Mouse (Mus musculus): ENCODE data around the gene Msl3l2. TPM values are rescaled to one million over a fixed set of nuclear protein-coding genes. Genes with fewer than 3 reads are reported as not detected.

The Msl3l2 gene
- polyA plus RNA-seq, 1 experiment from 2014 or later: 13.1 TPM

DNA sequence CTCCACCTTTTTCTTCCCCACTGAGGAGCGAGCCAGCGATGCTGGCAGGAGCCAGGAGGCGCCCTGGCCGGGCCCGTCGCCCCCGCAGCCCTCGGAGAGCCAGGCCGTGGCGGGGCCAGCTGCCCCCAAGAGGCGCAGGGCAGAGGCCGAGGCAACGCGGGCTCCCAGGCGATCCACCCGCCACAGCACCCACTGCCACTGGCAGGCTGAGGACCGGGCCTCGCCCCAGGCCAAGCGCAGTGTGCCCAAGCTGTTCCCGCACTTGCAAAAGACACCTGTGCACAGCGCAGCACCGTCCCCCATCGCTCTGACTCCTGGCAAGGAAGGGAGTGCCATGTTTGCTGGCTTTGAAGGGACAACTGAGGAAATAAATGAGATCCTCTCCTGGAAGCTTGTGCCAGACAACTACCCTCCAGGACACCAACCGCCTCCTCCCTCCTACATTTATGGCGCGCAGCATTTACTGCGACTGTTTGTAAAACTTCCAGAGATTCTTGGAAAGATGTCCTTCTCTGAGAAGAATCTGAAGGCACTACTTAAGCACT lies 9.0 kb downstream of the Msl3l2 start:
- Histone ChIP-seq H3K27me3 (no peaks in the 10 kb centered on the region), H3K4me3 (peak overlapping the region; percentile 63), H3K9ac (replicated peaks) (peak overlapping the region; percentile 91), H3K4me1 (peaks cover 10% of the 10 kb centered on the region), H3K36me3 (no peaks in the 10 kb centered on the region), H3K4me2 (replicated peaks) (peak overlapping the region; percentile 95), H3K27ac (replicated peaks) (peak overlapping the region; percentile 92), H3K9me3 (no peaks in the 10 kb centered on the region)
- peak; percentile 83 for ATAC-seq (replicated peaks)
- 10% methylated on average over 26 of the region's 27 CpGs for WGBS

DNA sequence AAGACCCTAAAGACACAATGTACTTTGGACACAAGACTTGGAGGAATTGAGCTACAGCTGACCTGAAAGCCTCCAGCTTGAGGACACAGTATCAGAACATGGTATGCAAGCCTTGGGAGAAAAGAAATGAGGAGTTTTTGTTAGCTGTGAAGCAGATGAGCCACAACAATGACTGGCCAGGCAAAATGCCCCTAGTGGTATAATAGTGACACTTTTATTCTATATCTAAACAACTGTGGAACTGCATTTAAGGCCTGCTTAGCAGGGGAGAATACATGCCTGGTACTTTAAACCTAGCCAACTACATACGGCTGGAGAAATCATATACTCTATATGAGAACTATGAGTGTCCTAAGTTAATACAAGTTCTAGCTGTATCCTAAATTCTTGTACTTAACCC lies 20.3 kb downstream of the Msl3l2 start:
- Histone ChIP-seq H3K27me3 (no peaks in the 10 kb centered on the region), H3K4me1 (no peaks in the 10 kb centered on the region), H3K9me3 (no peaks in the 10 kb centered on the region), H3K4me2 (replicated peaks) (no peak overlapping the region), H3K4me3 (no peak overlapping the region), H3K36me3 (no peaks in the 10 kb centered on the region), H3K9ac (replicated peaks) (no peak overlapping the region), H3K27ac (replicated peaks) (no peak overlapping the region)
- 86% methylated on average over 1 of the region's 1 CpGs for WGBS
- no peak for ATAC-seq (replicated peaks)

DNA sequence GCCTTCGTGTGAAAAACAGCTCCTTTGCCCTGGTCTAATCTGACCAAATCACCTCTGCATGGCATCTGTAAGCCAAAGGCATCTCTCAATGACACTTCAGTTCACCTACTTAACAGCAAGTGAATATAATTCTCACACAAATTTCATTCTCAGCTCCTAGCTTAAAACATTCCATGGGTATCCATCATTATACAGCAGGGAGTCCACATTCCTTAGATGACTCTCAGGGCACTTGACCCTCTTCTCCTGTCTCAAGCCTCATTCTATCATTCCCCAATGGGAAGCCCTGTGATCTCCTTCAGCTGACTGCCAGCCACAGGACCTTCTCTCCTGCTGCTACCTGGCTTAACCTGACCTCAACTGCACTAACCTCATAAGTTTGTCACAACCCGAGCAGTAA lies 22.9 kb downstream of the Msl3l2 start:
- WGBS: 90% methylated on average over 2 of the region's 2 CpGs
- ATAC-seq (replicated peaks): no peak
- no peak overlapping the region for H3K4me2 ChIP-seq (replicated peaks)

DNA sequence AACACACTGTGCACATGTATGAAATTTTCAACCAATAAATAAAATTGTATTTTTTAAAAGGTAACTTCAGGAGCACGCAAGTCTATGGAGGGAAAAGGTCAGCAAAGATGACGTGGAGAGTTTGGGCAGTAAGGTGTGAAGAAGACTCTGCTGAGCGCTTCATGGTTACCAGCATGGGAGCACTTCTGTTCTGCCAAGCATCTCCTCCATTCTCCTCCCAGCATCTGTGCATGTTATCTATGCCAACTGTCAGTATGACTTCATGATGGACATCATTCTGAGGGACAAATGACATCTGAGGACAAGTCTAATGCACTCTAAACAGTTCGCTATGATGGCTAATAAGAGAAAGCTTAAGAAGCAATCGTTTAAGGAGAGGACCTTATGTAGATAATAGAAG lies 30.5 kb downstream of the Msl3l2 start:
- WGBS: 93% methylated on average over 5 of the region's 5 CpGs
- Histone ChIP-seq H3K4me3 (no peak overlapping the region), H3K4me2 (replicated peaks) (no peak overlapping the region), H3K36me3 (no peaks in the 10 kb centered on the region), H3K9me3 (no peaks in the 10 kb centered on the region), H3K27ac (replicated peaks) (no peak overlapping the region), H3K9ac (replicated peaks) (no peak overlapping the region), H3K4me1 (no peaks in the 10 kb centered on the region), H3K27me3 (no peaks in the 10 kb centered on the region)
- ATAC-seq (replicated peaks): no peak

More for the DNA sequence above, 22.9 kb downstream of the Msl3l2 start:
- no peaks in the 10 kb centered on the region for H3K4me1 ChIP-seq
- no peak overlapping the region for H3K9ac ChIP-seq (replicated peaks)
- no peaks in the 10 kb centered on the region for H3K27me3 ChIP-seq
- H3K4me3 ChIP-seq: no peak overlapping the region
- H3K9me3 ChIP-seq: no peaks in the 10 kb centered on the region
- H3K27ac ChIP-seq (replicated peaks): no peak overlapping the region
- no peaks in the 10 kb centered on the region for H3K36me3 ChIP-seq

DNA sequence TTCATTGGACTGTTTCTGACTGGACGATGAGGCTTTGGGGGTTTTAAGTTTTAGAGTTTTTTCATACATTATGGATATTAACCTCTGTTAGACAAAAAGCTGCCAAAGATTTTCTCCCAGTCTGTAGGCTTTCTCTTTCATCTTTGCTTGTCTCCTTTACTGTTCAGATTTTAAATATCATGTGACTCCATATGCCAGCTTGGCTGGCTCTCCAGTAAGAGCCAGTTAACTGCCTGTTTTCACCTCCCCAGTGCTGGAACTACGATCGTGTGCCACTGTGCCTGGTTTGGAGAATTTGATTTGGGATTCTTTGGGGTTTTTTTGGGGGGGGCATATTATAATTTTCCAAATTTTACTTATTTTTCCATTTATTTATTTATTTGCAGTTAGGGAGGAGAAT lies 42.2 kb downstream of the Msl3l2 start:
- no peaks in the 10 kb centered on the region for H3K9me3 ChIP-seq
- 0 out of 2 replicates have a peak, but pooled peaks cover 5% of the 10 kb centered on the region for H3K36me3 ChIP-seq
- 72% methylated on average over 3 of the region's 3 CpGs for WGBS
- H3K4me2 ChIP-seq (replicated peaks): no peak overlapping the region
- no peaks in the 10 kb centered on the region for H3K4me1 ChIP-seq
- no peaks in the 10 kb centered on the region for H3K27me3 ChIP-seq
- H3K4me3 ChIP-seq: no peak overlapping the region
- H3K27ac ChIP-seq (replicated peaks): no peak overlapping the region
- H3K9ac ChIP-seq (replicated peaks): no peak overlapping the region
- ATAC-seq (replicated peaks): peak; percentile 84

DNA sequence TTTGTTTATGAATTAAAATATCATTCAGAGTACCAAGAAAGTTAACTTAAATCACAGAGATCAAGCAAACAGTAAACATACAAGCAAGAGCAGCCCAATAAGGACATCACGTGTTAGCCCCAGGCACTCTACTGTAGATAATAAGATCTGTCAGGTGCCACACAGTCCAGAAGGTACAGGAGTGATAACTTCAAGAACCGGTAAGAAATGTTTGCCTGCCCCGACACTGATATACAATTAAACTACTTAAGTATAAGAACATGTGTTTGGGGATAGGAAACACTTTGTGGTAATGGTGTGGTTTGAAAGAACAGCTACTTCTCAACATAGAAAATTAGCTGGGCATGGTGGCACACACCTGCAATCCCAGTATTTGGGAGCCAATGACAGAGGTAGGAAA lies 50.2 kb downstream of the Msl3l2 start:
- no peak overlapping the region for H3K4me3 ChIP-seq
- 94% methylated on average over 3 of the region's 3 CpGs for WGBS
- no peak overlapping the region for H3K4me2 ChIP-seq (replicated peaks)
- H3K9me3 ChIP-seq: no peaks in the 10 kb centered on the region
- H3K27ac ChIP-seq (replicated peaks): no peak overlapping the region
- H3K27me3 ChIP-seq: no peaks in the 10 kb centered on the region
- ATAC-seq (replicated peaks): no peak
- 0 out of 2 replicates have a peak, but pooled peaks cover 3% of the 10 kb centered on the region for H3K36me3 ChIP-seq
- no peak overlapping the region for H3K9ac ChIP-seq (replicated peaks)
- H3K4me1 ChIP-seq: 0 out of 2 replicates have a peak, but pooled peaks cover 6% of the 10 kb centered on the region

DNA sequence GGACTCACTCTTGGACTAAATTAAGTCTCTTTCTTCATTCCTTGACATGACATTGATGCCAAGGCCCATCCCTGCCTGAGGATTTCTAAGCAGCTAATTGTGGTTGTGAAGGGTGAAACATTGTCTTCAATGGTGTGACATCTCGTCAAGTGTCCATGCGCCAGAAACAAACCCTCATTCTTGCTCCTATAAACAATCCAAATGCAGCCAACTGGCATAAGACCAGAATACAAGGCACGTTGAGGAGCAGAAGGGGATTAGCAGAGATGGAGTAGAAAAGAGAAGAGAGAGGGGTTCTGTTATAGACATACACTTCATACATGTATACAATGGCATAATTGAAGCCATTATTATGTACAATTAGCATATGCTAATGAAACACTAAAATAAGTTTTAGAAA lies 51.5 kb downstream of the Msl3l2 start:
- Histone ChIP-seq H3K27me3 (no peaks in the 10 kb centered on the region), H3K27ac (replicated peaks) (no peak overlapping the region), H3K36me3 (no peaks in the 10 kb centered on the region)

DNA sequence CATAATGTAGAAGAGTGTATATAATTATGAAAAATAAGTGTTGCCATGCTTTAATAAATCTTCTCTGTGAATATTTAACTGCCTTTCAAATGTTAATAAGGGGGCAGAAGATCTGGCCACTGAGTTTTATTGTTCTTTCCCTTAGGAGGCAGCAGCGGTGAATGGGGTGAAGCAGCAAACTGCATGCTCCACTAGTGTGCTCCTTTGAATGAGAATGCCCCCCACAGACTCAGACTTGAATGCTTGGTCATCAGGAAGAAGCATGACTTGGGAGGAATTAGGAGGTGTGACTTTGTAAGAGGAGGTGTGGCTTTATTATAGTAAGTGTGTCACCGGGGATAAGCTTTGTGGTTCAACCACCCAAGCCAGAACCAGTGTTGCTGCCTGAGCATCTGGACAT lies 52.0 kb downstream of the Msl3l2 start:
- no peaks in the 10 kb centered on the region for H3K36me3 ChIP-seq
- ATAC-seq (replicated peaks): peak; percentile 57
- no peaks in the 10 kb centered on the region for H3K27me3 ChIP-seq
- no peaks in the 10 kb centered on the region for H3K9me3 ChIP-seq
- no peak overlapping the region for H3K4me2 ChIP-seq (replicated peaks)
- 20% methylated on average over 2 of the region's 2 CpGs for WGBS
- no peak overlapping the region for H3K9ac ChIP-seq (replicated peaks)
- no peak overlapping the region for H3K27ac ChIP-seq (replicated peaks)
- 0 out of 2 replicates have a peak, but pooled peaks cover 6% of the 10 kb centered on the region for H3K4me1 ChIP-seq
- no peak overlapping the region for H3K4me3 ChIP-seq

More for the DNA sequence above, 51.5 kb downstream of the Msl3l2 start:
- no peak overlapping the region for H3K4me3 ChIP-seq
- ATAC-seq (replicated peaks): peak; percentile 79
- no peak overlapping the region for H3K9ac ChIP-seq (replicated peaks)
- H3K4me2 ChIP-seq (replicated peaks): no peak overlapping the region
- H3K4me1 ChIP-seq: 0 out of 2 replicates have a peak, but pooled peaks cover 6% of the 10 kb centered on the region
- H3K9me3 ChIP-seq: no peaks in the 10 kb centered on the region
- WGBS: 7% methylated on average over 3 of the region's 3 CpGs

DNA sequence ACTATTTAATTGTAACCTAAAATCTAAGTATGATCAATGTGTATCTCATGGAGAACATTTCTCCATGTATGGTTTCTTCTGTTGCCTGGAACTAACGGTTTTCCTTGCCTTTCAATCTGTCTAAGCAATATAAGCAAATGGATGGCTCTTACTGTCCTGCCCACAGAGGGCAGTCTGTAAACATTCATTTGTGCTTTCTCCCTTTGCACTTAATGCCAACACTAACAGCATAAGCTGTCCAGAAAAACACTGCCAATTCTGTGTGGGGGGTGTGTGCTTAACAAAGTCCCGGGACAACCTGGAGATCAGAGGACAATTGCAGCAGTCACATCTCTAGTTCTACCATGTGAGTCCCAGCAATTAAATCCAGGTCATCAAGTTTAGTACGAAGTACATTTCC lies 57.7 kb downstream of the Msl3l2 start:
- no peaks in the 10 kb centered on the region for H3K27me3 ChIP-seq
- no peak overlapping the region for H3K27ac ChIP-seq (replicated peaks)
- H3K36me3 ChIP-seq: no peaks in the 10 kb centered on the region
- whole genome bisulfite sequencing: 30% methylated on average over 3 of the region's 3 CpGs
- H3K4me1 ChIP-seq: no peaks in the 10 kb centered on the region
- H3K4me2 ChIP-seq (replicated peaks): no peak overlapping the region
- ATAC-seq (replicated peaks): no peak
- no peak overlapping the region for H3K9ac ChIP-seq (replicated peaks)
- no peak overlapping the region for H3K4me3 ChIP-seq
- H3K9me3 ChIP-seq: no peaks in the 10 kb centered on the region

DNA sequence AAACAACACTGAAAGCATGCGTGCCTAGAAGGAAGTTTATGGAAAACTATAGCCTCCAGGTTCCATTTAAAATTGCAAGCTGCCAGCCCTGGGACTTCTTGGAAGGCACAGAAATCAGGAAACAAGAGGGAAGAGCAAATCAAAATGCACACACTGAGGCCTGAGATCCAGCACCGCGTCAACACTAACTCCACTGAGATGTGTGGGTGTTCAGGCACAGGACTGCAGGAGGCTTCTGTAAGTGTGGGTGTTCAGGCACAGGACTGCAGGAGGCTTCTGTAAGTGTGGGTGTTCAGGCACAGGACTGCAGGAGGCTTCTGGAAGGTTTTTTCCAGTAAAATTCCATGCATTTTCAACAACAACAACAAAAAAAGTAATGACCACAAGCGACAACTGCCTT lies 59.0 kb downstream of the Msl3l2 start:
- no peaks in the 10 kb centered on the region for H3K9me3 ChIP-seq
- H3K4me2 ChIP-seq (replicated peaks): no peak overlapping the region
- no peak overlapping the region for H3K9ac ChIP-seq (replicated peaks)
- ATAC-seq (replicated peaks): no peak
- no peaks in the 10 kb centered on the region for H3K36me3 ChIP-seq
- no peaks in the 10 kb centered on the region for H3K27me3 ChIP-seq
- H3K4me3 ChIP-seq: no peak overlapping the region
- H3K27ac ChIP-seq (replicated peaks): no peak overlapping the region
- 93% methylated on average over 4 of the region's 4 CpGs for WGBS
- no peaks in the 10 kb centered on the region for H3K4me1 ChIP-seq

Other genes starting within 250 kb of the Msl3l2 start
- 3.2 and 3.3 TPM in 2 replicates for gene Tbc1d32, start 121.8 kb downstream of the Msl3l2 start, polyA plus RNA-seq (2015; fragmentation: Nextera tagmentation; extraction: Ambion mirVana)

All from forebrain, embryonic 15.5 days (tissue).